Mouse (Mus musculus) urinary bladder, postnatal 14 days (tissue): Measurements from ENCODE around the gene A030014E15Rik.
A peak's percentile ranks its signal among the peaks of the same experiment; 100 is the strongest.
"Not testable (repeated sequence)": the region's sequence is repeated elsewhere in the genome, so short reads cannot be mapped to it uniquely, and the experiment has no call there.

Source experiments
- DNase-seq: peaks from one replicate; pipeline ENCODE4 v3.0.0; 2021; ENCODE audit warnings: low spot score

The A030014E15Rik gene

DNA sequence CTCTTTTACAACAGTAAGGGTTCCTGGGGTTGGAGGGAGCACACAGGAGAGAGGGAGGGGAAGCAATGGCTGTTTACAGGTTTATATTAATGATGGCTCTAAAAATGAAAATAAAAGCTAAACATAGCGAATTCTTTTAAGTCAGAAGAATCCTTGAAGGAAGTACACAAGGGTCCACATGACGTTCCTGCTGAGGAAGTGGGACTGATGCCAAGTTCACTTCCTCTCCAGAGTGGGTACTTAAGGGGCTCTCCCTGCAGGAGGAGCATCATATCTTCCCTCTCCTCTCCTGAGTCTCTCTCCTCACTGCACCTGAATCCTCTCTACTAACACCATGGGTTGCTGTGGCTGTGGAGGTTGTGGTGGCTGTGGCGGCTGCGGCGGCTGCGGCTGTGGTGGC is at the start of gene A030014E15Rik:
A030014E15Rik (plus strand) TSS at position 268 of the 400 bp plus-strand sequence.
- DNase-seq, result no peak

DNA sequence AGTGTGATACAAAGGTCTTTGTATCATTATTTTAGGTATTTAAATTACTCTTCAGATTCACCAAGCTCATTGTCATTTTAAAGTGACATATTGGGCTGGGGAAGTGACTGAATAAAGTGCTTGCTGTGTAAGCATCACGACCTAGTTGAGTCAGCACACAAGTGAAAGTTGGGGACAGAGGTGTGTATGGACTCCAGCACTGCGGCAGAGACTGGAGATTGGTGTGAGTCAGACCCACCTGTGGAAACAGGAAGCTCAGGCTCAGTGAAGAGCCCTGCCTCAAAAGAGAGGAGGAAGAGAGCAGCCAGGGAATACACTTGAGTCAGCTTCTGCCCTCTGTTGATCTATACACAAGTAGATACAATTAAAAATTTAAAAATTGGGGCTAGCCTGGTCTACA is 45.5 kb upstream of the A030014E15Rik start:
- DNase-seq, result no peak

DNA sequence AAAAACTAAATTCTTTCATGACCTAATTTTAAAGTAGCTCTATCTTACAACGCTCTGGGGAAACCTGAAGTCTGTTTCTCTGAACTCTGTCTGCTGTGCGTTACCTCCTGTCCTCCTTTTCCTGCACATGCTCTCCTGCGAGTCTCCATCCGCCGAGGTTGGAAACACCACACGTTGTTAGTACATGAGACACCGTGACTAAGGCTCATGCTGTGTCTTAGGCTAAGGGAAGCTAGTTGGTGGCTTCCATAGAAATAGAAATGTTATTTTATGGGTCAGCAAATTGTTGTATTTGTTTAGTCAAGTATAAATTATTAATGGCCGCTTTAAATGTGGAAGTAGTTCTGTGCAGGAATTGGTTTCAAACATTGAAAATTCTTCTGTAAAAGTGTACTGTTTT is 44.5 kb upstream of the A030014E15Rik start:
- DNase-seq, result no peak

DNA sequence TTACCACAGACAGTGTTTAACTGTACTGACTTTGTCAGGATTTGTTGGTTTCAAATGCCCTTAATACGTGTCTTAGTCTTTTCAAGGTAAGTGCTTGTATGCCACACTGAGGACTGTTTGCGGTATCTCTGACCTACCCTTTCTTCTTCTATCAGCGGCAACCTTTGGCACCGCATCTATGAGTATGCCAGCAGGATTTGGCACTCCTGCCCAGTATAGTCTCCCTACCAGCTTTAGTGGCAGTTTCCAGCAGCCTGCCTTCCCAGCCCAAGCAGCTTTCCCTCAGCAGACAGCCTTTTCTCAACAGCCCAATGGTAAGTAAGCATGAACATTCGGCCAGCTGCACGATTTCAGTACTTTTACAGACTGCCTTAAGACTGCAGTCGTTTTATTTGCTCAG is 31.4 kb upstream of the A030014E15Rik start:
- no peak for DNase-seq

DNA sequence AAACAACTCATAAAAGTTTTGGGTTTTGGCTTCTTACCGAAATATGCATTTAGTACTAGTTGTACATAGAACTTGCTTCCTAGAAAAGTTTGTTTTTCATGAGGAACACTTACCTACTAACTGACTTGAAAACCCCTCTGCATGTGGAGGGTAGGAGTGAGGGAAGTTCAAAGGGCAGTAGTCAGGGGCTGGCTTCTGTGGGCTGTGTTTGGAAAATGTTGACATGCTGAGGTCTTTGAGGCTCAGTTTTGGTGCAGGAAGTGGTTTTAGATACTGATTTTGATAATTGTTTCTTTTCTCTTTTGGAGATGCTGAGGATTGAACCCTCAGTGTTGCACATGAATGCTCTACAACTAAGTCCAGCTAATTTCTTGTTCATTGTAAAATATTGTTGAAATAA is 24.1 kb upstream of the A030014E15Rik start:
- DNase-seq, result no peak

DNA sequence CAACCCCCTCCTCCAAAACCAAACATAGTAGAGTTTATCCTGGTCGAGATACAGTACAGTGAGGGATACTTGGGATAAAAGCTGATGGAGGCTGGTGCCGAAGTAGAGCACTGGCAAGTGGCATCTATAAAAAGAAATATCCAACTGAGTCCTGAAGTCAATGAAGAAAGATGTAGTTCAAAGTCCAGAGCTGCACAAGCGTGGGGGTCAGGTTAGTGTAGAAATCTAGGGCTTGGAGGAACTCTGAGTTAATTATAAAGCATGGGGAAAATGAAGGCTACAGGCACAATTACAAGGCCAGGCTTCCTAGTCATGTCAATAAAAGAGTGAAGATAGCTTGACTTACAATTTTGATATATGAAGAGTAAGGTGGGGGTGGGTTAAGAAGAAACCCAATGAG is 23.5 kb upstream of the A030014E15Rik start:
- DNase-seq, result no peak

DNA sequence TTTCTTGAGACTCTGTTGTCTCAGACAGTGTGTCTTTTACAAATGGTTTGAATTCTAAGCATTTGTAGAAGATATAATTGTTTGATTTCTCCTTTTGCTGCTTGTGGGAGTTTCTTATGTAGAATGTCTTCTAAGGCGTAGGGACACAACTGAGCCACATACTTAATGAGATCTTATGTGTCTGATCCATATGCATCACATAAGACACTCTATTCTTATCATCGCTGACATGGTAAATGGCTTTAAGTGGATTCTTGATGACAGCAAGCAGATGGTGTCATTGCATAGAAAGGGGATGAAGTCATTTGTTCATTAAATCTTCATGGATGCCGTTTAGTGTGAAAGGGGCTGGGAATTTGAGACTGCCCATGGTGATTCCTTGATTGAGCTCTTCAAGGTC is 18.8 kb upstream of the A030014E15Rik start:
- no peak for DNase-seq

DNA sequence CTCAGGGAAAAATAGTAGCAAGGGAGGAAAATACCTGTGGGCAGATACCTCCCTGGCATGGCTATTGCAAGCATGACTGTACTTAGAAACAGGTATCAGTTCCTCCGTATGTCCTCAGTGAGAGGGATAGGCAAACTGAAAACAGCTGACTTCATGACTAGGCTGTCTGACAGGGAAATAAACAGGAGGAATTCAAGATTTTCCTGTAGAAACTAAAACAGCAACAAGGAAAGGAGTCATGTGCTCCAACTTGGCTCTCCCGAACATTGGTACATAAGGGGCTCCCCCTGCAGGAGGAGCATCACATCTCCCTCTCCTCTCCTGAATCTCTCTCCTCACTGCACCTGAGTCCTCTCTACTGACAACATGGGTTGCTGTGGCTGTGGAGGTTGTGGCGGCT is 11.7 kb upstream of the A030014E15Rik start, which contains the start of gene A030005L19Rik:
A030005L19Rik (plus strand) TSS at position 301 of the 400 bp plus-strand sequence.
- DNase-seq, result no peak

DNA sequence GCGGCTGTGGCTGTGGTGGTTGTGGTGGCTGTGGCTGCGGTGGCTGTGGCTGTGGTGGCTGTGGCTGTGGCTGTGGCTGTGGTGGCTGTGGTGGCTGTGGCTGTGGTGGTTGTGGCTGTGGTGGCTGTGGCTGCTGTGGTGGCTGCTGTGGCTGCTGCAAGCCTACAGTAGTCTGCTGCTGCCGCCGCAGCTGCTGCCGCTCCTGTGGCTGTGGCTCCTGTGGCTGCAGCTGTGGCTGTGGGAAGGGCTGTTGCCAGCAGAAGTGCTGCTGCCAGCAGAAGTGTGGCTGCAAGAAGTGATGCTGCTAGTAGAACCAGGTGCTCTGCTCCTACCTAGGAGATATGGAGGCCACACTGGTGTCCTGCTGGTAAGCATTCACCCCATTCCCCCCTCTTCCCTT is 11.3 kb upstream of the A030014E15Rik start:
- not testable (repeated sequence) for DNase-seq

DNA sequence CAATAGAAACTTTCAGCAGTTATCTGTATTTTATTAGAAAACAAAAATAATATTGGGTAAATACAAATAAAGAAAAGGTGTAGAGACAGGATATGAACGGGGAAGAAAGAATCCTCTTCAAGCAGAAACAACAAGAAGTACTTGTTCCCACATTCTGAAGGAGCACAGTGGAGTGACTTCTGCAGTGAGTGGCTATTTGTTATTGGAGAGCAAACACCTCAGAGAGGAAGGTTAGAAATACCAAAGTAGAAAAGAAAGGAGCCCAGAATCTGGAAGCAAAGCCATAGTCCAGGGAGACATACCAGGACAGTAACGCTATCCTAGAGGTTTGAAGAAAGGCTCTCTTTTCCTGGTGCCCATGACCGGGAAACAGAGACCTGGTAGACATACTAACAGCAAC is 5.8 kb downstream of the A030014E15Rik start:
- DNase-seq, result not testable (repeated sequence)

DNA sequence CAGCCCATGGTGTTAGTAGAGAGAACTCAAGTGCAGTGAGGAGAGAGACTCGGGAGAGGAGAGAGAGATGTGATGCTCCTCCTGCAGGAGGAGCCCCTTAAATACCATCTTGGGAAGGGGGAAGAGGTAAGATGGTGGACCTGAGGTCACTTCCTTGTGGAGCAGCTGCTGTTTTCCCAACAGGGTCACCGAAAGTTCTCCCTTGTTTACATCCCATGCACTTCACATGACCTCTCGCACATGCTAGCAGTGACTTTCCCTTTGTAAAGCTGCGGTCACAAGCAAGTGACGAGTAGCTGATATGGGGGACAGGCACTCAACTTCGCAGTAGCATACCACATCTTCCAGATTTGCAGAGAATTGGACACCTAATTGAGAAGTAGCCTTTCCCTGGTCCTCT is 6.6 kb downstream of the A030014E15Rik start, which contains the start of gene Gm6217:
Gm6217 (minus strand) TSS at position 74 of the 400 bp plus-strand sequence.
- not testable (repeated sequence) for DNase-seq

DNA sequence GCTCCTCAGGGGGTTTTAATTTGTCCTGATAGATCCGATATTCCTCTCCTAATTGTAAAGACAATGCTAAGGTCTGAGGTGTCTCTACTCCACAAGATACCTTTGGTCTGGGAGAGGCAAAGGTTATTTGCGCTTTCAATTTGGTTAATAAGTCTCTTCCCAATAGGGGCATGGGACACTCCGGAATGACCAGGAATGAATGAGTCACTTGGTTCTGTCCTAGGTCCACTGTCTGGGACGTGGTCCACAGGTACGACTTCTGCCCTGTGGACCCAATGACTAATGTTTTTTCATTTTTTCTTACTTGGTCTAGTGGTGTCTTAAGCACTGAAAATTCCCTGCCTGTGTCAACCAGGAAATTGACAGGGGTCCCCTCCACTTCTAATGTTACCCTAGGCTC is 13.9 kb downstream of the A030014E15Rik start:
- no peak for DNase-seq

DNA sequence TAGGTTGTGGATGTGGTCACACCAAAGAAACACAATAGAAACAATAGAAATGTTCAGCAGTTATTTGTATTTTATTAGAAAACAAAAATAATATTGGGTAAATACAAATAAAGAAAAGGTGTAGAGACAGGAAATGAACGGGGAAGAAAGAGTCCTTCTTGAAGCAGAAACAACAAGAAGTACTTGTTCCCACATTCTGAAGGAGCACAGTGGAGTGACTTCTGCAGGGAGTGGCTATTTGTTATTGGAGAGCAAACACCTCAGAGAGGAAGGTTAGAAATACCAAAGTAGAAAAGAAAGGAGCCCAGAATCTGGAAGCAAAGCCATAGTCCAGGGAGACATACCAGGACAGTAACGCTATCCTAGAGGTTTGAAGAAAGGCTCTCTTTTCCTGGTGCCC is 17.8 kb downstream of the A030014E15Rik start:
- not testable (repeated sequence) for DNase-seq

DNA sequence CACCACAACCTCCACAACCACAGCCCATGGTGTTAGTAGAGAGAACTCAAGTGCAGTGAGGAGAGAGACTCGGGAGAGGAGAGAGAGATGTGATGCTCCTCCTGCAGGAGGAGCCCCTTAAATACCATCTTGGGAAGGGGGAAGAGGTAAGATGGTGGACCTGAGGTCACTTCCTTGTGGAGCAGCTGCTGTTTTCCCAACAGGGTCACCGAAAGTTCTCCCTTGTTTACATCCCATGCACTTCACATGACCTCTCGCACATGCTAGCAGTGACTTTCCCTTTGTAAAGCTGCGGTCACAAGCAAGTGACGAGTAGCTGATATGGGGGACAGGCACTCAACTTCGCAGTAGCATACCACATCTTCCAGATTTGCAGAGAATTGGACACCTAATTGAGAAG is 18.6 kb downstream of the A030014E15Rik start, which contains the start of gene A030003K21Rik:
A030003K21Rik (minus strand) TSS at position 94 of the 400 bp plus-strand sequence.
- DNase-seq, result not testable (repeated sequence)

DNA sequence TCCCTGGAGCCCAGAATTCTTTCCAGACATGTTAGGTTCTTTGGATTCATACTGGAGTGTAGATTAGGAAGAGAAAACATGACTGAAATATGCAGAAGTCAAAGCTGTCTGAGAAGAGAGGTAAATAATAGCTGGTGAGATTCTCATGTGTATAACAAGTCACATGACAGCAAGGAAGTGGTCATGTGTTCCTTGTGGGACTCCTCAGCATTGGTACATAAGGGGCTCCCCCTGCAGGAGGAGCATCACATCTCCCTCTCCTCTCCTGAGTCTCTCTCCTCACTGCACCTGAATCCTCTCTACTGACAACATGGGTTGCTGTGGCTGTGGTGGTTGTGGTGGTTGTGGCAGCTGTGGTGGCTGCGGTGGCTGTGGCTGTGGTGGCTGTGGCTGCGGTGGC is 21.3 kb downstream of the A030014E15Rik start:
- DNase-seq, result not testable (repeated sequence)

DNA sequence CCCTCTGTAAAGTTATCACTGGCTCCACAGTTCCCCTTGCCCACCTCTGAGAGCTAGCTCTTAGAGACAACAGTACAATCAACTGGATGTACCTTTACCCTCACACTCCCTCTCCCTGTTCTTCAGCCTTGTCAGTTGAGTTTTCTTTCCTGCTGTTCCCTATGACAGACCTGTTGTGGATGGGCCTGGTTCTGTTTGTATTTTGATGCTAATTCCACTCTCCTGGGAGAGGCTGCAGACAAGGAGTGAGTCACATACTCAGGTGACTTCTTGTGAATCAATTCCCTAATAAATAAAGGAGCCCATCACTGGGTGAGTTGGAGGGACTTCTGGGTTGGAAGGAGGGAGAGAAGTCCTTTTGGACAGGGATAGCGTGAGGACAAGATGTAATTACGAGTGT is 23.9 kb downstream of the A030014E15Rik start:
- no peak for DNase-seq

DNA sequence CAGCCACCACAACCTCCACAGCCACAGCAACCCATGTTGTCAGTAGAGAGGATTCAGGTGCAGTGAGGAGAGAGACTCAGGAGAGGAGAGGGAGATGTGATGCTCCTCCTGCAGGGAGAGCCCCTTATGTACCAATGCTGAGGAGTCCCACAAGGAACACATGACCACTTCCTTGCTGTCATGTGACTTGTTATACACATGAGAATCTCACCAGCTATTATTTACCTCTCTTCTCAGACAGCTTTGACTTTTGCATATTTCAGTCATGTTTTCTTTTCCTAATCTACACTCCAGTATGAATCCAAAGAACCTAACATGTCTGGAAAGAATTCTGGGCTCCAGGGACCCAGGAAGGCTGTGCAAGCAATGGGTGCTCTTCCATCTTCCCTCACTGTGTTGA is 31.2 kb downstream of the A030014E15Rik start, which contains the start of gene Gm7544:
Gm7544 (minus strand) TSS at position 101 of the 400 bp plus-strand sequence.
- DNase-seq, result not testable (repeated sequence)

DNA sequence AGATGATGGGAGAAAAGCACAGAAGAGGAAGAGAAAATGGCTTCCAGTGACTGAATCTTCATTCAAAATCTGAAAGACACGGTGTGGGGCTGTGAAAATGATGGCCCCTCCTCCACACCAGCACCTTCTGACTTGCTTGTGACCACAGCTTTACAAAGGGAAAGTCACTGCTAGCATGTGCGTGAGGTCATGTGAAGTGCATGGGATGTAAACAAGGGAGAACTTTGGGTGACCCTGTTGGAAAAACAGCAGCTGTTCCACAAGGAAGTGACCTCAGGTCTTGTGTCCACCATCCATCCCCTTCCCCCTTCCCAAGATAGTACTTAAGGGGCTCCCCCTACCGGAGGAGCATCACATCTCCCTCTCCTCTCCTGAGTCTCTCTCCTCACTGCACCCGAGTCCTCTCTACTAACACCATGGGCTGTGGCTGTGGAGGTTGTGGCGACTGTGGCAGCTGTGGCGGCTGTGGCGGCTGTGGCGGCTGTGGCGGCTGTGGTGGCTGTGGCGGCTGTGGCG is 35.2 kb downstream of the A030014E15Rik start, which contains the start of gene Gm47955:
Gm47955 (plus strand) TSS at position 417 of the 516 bp plus-strand sequence.
- DNase-seq, result no peak

DNA sequence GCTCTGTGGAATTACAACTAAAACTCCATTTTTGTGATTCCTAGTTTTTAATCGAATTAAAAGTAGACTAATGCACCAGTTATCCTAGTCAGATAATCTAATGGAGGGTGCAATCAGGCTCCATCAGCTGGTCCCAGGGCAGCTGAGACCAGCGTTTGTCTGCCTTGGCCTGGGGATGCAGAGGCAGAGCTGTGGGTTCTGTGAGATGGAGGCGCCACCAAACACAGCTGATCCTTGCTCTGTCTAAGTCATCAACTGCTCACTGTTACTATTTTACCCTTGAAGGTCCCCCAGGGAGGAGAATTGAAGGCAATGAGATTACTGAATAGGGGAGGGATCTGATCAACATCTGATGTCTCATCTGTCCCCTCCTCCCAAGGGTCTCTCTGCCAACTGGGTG is 41.7 kb downstream of the A030014E15Rik start:
- DNase-seq, result no peak

DNA sequence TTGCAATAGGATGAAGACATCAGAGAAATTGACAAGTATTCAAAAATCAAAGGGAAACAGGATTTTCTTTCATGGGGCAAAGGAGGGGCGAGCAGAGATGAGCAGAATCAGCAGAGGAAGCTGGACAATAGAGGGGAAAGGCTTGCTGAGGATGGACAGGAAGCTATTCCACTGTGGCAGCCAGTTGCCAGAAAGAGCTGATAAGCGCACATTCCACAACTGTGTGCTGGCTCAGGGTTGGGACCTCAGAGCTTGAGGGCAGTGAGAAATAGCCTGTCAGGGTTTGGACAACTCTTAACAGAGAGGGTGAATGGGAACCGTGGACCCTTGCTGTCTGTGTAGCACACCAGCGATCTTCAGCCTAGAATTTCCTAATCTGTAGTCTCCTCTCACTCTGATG is 47.3 kb downstream of the A030014E15Rik start:
- DNase-seq, result peak; percentile 17

DNA sequence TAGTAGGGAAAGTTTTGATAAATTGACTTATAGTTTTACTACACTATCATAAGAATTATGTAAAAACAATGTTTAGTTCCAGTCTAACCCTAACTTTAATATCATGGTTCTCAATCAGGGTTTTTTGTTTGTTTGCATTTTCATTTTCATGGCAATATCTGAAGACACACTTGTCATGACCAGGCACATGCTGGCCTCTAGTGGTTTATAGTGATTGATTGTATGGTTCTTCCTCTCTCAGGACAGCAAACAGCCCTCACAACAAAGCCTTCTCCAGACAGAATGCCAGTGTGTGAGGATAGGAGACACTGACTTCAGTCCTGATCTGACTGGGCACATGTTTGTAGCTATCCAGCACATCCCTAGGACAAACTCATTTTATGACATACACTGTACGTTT is 48.5 kb downstream of the A030014E15Rik start:
- DNase-seq, result no peak

DNA sequence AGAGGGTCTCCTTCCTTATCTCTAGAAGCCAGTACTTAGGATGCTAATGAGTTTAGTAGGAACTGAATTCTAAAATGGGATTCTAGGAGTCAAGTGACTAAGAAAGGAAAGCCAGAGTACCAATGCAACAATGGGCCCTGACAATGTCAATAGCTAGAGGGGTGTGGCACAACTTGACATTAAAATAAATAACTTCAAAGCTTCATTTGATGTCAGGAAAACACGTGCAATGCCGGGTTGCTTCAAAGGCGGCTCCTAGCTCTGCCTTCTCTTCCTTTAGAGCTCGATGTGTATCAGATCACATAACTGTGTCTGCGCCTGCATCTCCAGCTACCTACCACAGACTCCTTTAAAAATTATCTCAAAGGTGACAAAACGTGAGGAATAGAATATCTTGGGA is 49.2 kb downstream of the A030014E15Rik start:
- no peak for DNase-seq

DNA sequence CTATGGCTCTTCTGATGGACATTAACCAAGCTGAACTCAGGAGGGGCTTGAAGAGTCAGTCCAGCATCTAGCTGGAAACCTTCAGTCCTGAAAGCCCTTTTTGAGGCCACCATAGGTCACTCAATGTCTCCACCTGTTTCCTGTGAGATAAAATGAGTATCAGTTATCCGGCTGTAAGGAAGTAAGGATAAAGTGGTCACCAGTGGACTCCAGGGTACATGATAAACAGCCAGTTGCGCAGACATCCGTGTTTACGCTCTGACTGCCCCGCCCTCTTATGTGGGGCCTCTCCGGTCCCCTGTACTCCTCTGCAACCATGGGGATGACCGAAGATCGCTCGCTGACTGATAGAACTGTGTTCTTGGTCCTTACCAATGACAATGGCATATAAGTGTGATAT is 49.6 kb downstream of the A030014E15Rik start:
- DNase-seq, result no peak
